Mouse (Mus musculus) neural tube, embryonic 12.5 days (tissue): ENCODE results near the gene BC100530. TPM values are rescaled to one million over a fixed set of nuclear protein-coding genes. Genes with fewer than 3 reads are reported as not detected.
"Not testable (repeated sequence)": the region's sequence is repeated elsewhere in the genome, so short reads cannot be mapped to it uniquely, and the experiment has no call there.

ENCODE experiments used
- ATAC-seq: fragments of 200-750 bp; cut with Nextera tagmentation; 2 replicates; pipeline ENCODE4 v1.8.0; 2017; ENCODE audit warnings: low read depth, mild to moderate bottlenecking, moderate TSS enrichment, moderate library complexity; ENCODE audit not compliant: low FRiP score
- H3K27ac ChIP-seq: fragments of 300-500 bp; sonication (generic); 2 replicates; pipeline ENCODE4 v1.5.1; 2016
- H3K27me3 ChIP-seq: fragments of 300-500 bp; sonication (generic); replicated peaks from 2 replicates; pipeline ENCODE4 v1.6.1; 2016; ENCODE audit warnings: mild to moderate bottlenecking
- H3K36me3 ChIP-seq: fragments of 300-500 bp; sonication (generic); 2 replicates; pipeline ENCODE4 v1.6.1; 2016; ENCODE audit warnings: mild to moderate bottlenecking
- H3K4me1 ChIP-seq: fragments of 300-500 bp; sonication (generic); 2 replicates; pipeline ENCODE4 v1.6.1; 2016
- H3K4me2 ChIP-seq: fragments of 300-500 bp; sonication (generic); replicated peaks from 2 replicates; pipeline ENCODE4 v1.6.1; 2016; ENCODE audit warnings: mild to moderate bottlenecking
- H3K4me3 ChIP-seq: fragments of 300-500 bp; sonication (generic); 2 replicates; pipeline ENCODE4 v1.5.1; 2016
- H3K9ac ChIP-seq: fragments of 300-500 bp; sonication (generic); 2 replicates; pipeline ENCODE4 v1.6.1; 2016; ENCODE audit warnings: mild to moderate bottlenecking
- H3K9me3 ChIP-seq: fragments of 300-500 bp; sonication (generic); 2 replicates; pipeline ENCODE4 v1.6.1; 2016; ENCODE audit warnings: mild to moderate bottlenecking
- WGBS: fragments of 180-500 bp; shearing (Covaris S2); methylation state at CpG from one replicate; pipeline ENCODE4 v1.1.7; 2016; 5-methylcytosine and 5-hydroxymethylcytosine counted together
- polyA plus RNA-seq: library from polyadenylated mRNA; unstranded; fragments of >200 nt; fragmentation: Nextera tagmentation; extraction: Ambion mirVana; gene quantifications from 2 replicates; pipeline ENCODE4 v1.2.1, GENCODE M21; 2016

The BC100530 gene
- polyA plus RNA-seq = 4.5 and 5.9 TPM in 2 replicates

GRCm38 (mm10) chr16:36367648-36368047, at the start of gene BC100530:
Gene BC100530 (minus strand): TSS chr16:36367748.
- H3K9me3 ChIP-seq, H3K9ac ChIP-seq, H3K27ac ChIP-seq, H3K4me3 ChIP-seq, H3K4me2 ChIP-seq, H3K27me3 ChIP-seq, H3K36me3 ChIP-seq, ATAC-seq, H3K4me1 ChIP-seq: not testable (repeated sequence)
- 80% methylated on average over 3 of the region's 3 CpGs for WGBS

GRCm38 (mm10) chr16:36408357-36408756, 40.8 kb upstream of the BC100530 start, which contains the start of gene Stfa2:
Gene Stfa2 (minus strand): TSS chr16:36408457.
- H3K4me2 ChIP-seq = no peak within 1 kb of the TSS
- no peak within 1 kb of the TSS for H3K9ac ChIP-seq
- H3K4me1 ChIP-seq = no peaks in the 10 kb centered on the region
- H3K9me3 ChIP-seq = no peaks in the 10 kb centered on the region
- ATAC-seq = no peak
- H3K27me3 ChIP-seq = no peaks in the 10 kb centered on the region
- no peaks in the 10 kb centered on the region for H3K36me3 ChIP-seq
- no peak within 1 kb of the TSS for H3K4me3 ChIP-seq
- H3K27ac ChIP-seq = no peak within 1 kb of the TSS

GRCm38 (mm10) chr16:36389060-36389459, 21.5 kb upstream of the BC100530 start:
- H3K9ac ChIP-seq = no peak overlapping the region

GRCm38 (mm10) chr16:36337171-36337570, 30.4 kb downstream of the BC100530 start:
- Histone ChIP-seq H3K27ac (no peak overlapping the region), H3K36me3 (no peaks in the 10 kb centered on the region), H3K4me1 (no peaks in the 10 kb centered on the region), H3K9me3 (no peaks in the 10 kb centered on the region), H3K27me3 (no peaks in the 10 kb centered on the region), H3K4me3 (no peak overlapping the region), H3K9ac (no peak overlapping the region), H3K4me2 (no peak overlapping the region)
- 78% methylated on average over 2 of the region's 2 CpGs for WGBS
- no peak for ATAC-seq

More at GRCm38 (mm10) chr16:36389060-36389459, 21.5 kb upstream of the BC100530 start:
- no peak for ATAC-seq
- Histone ChIP-seq H3K27me3 (no peaks in the 10 kb centered on the region), H3K36me3 (no peaks in the 10 kb centered on the region), H3K4me3 (no peak overlapping the region), H3K4me1 (no peaks in the 10 kb centered on the region), H3K4me2 (no peak overlapping the region), H3K27ac (no peak overlapping the region), H3K9me3 (no peaks in the 10 kb centered on the region)
- 32% methylated on average over 4 of the region's 4 CpGs for WGBS

- WGBS = 85% methylated on average over 3 of the region's 3 CpGs
- no peak within 1 kb of the TSS for H3K9ac ChIP-seq
- no peak for ATAC-seq
- H3K27ac ChIP-seq = no peak within 1 kb of the TSS
- H3K4me1 ChIP-seq = no peaks in the 10 kb centered on the region
- H3K27me3 ChIP-seq = no peaks in the 10 kb centered on the region
- H3K4me3 ChIP-seq = no peak within 1 kb of the TSS
- no peaks in the 10 kb centered on the region for H3K36me3 ChIP-seq
- no peaks in the 10 kb centered on the region for H3K9me3 ChIP-seq
- H3K4me2 ChIP-seq = no peak within 1 kb of the TSS
These were observed 33.3 kb downstream of the BC100530 start, which contains the start of gene BC117090 for GRCm38 (mm10) chr16:36334232-36334631. Gene BC117090 (minus strand): TSS chr16:36334332.

- H3K4me1 ChIP-seq = no peaks in the 10 kb centered on the region
- no peak for ATAC-seq
- H3K4me3 ChIP-seq = no peak overlapping the region
- no peaks in the 10 kb centered on the region for H3K9me3 ChIP-seq
- no peak overlapping the region for H3K4me2 ChIP-seq
- H3K27ac ChIP-seq = no peak overlapping the region
- H3K27me3 ChIP-seq = no peaks in the 10 kb centered on the region
- H3K36me3 ChIP-seq = no peaks in the 10 kb centered on the region
- no peak overlapping the region for H3K9ac ChIP-seq
These were observed 48.3 kb downstream of the BC100530 start for GRCm38 (mm10) chr16:36319286-36319685.

GRCm38 (mm10) chr16:36316111-36316510, 51.4 kb downstream of the BC100530 start:
- not testable (repeated sequence) for H3K27me3 ChIP-seq, H3K9ac ChIP-seq, H3K4me2 ChIP-seq, H3K36me3 ChIP-seq, H3K9me3 ChIP-seq, ATAC-seq, H3K27ac ChIP-seq, H3K4me1 ChIP-seq, H3K4me3 ChIP-seq
- 73% methylated on average over 6 of the region's 6 CpGs for WGBS

Other genes starting within 250 kb of the BC100530 start
- 0.06 TPM in 1 of 2 replicates, not detected in the other for gene Csta1, start 236.5 kb downstream of the BC100530 start, polyA plus RNA-seq
- 1.5 TPM in 1 of 2 replicates, not detected in the other for gene Stfa2l1, start 210.9 kb downstream of the BC100530 start, polyA plus RNA-seq
- 1.5 and 2.6 TPM in 2 replicates for gene Gm5483, start 183.5 kb downstream of the BC100530 start, polyA plus RNA-seq
- not detected in 2 replicates for gene Gm5416, start 157.3 kb downstream of the BC100530 start, polyA plus RNA-seq
- not detected in 2 replicates for gene 2010005H15Rik, start 146.3 kb downstream of the BC100530 start, polyA plus RNA-seq
- gene Stfa1, start 90.8 kb downstream of the BC100530 start, polyA plus RNA-seq = 6.2 and 6.6 TPM in 2 replicates
- not detected in 2 replicates for gene BC117090, start 33.4 kb downstream of the BC100530 start, polyA plus RNA-seq
- gene Stfa2, start 40.7 kb upstream of the BC100530 start, polyA plus RNA-seq = 0.79 and 0.98 TPM in 2 replicates
- gene Stfa3, start 87.6 kb upstream of the BC100530 start, polyA plus RNA-seq = 0.78 and 1.1 TPM in 2 replicates
- not detected in 2 replicates for gene Casr, start 194.4 kb upstream of the BC100530 start, polyA plus RNA-seq